Mouse (Mus musculus) thymus, adult 2 months (tissue): ENCODE data around the gene Slco3a1.

ENCODE experiments used
- CTCF ChIP-seq: fragments of 200-500 bp; IDR thresholded peaks from 2 replicates; pipeline ENCODE4 v1.5.1; 2012; ENCODE audit warnings: mild to moderate bottlenecking, control low read depth, low read length, moderate library complexity, borderline replicate concordance; ENCODE audit not compliant: control insufficient read depth, poor library complexity, insufficient read depth; ENCODE audit errors: extremely low read depth
- POLR2A ChIP-seq: fragments of 200-500 bp; IDR thresholded peaks from 2 replicates; pipeline ENCODE4 v1.6.1; 2012; ENCODE audit warnings: mild to moderate bottlenecking, low read length, control low read depth, moderate library complexity; ENCODE audit not compliant: control insufficient read depth, poor library complexity, insufficient read depth; ENCODE audit errors: extremely low read depth

GRCm38 (mm10) chr7:74341149-74341805 is 213.3 kb downstream of the Slco3a1 start:
- TF ChIP-seq POLR2A: no peak
- TF ChIP-seq CTCF: no peak
